Mouse (Mus musculus): Measurements from ENCODE around the gene Slc6a18. TPM values are rescaled to one million over a fixed set of nuclear protein-coding genes. Genes with fewer than 3 reads are reported as not detected.
"Not testable (repeated sequence)": the region's sequence is repeated elsewhere in the genome, so short reads cannot be mapped to it uniquely, and the experiment has no call there.

The Slc6a18 gene
- not detected in 2 replicates for polyA plus RNA-seq (2015; fragmentation: Nextera tagmentation; extraction: Ambion mirVana)

GRCm38 (mm10) chr13:73677853-73678252 is at the start of gene Slc6a18:
Gene Slc6a18 (minus strand): TSS chr13:73678023.
- 83% methylated on average over 3 of the region's 3 CpGs for WGBS
- Histone ChIP-seq H3K4me1 (no peaks in the 10 kb centered on the region), H3K36me3 (no peaks in the 10 kb centered on the region), H3K4me3 (no peak within 1 kb of the TSS), H3K9ac (no peak within 1 kb of the TSS), H3K27ac (no peak within 1 kb of the TSS), H3K27me3 (no peaks in the 10 kb centered on the region), H3K4me2 (replicated peaks) (no peak within 1 kb of the TSS), H3K9me3 (no peaks in the 10 kb centered on the region)
- ATAC-seq (ENCODE audit: low FRiP score, low read depth), result no peak

DNA sequence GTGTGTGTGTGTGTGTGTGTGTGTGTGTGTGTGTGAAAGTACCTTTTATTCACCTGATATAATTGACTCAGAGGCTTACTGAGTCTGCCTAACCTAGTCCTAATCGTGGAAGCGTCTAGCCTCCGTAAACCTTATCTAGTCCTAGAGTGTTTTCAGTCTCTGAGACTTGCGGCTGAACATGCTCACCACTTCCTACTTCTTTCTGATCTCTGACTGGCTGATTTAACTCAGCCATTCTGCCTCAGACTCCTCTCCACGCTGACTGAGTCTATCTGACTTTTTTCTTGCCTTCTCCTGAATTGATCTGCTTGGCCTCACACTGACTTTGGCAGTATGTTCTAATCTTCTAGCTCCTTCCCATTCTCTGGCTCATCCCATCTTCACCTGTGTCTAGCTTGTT is 47.5 kb upstream of the Slc6a18 start:
- Histone ChIP-seq H3K9ac (no peak overlapping the region), H3K27me3 (no peaks in the 10 kb centered on the region), H3K9me3 (no peaks in the 10 kb centered on the region), H3K4me3 (no peak overlapping the region), H3K4me1 (no peaks in the 10 kb centered on the region), H3K27ac (no peak overlapping the region), H3K36me3 (no peaks in the 10 kb centered on the region), H3K4me2 (replicated peaks) (no peak overlapping the region)
- 89% methylated on average over 5 of the region's 5 CpGs for WGBS
- no peak for ATAC-seq (ENCODE audit: low FRiP score, low read depth)

GRCm38 (mm10) chr13:73723081-73723668 is 45.4 kb upstream of the Slc6a18 start:
- peak; percentile 40; the same call in 1 of the 2 replicates for ATAC-seq (ENCODE audit: low FRiP score, low read depth)
- WGBS, result 40% methylated on average over 8 of the region's 8 CpGs
- Histone ChIP-seq H3K27me3 (no peaks in the 10 kb centered on the region), H3K4me2 (replicated peaks) (no peak overlapping the region), H3K9me3 (no peaks in the 10 kb centered on the region), H3K4me1 (no peaks in the 10 kb centered on the region), H3K9ac (no peak overlapping the region), H3K36me3 (no peaks in the 10 kb centered on the region), H3K4me3 (no peak overlapping the region), H3K27ac (no peak overlapping the region)

DNA sequence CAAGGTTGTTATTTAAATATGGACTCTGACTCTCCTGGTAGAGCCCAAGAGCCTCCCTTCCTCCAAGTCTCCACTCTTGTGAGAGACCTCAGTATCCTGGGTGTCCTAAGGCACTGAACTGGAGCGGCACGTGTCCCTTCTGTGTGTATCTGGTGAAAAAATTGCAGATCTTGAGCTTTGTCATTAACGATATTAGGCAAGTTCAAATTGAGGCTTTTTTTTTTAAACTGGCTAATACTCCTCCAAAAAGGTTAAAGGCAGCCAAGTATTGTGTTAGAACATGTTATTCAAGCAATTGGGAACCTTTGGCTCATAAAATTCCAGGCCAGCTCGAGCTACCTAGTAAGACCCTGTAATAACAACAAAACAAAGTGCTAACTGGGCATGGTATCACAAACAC is 42.4 kb upstream of the Slc6a18 start:
- H3K9me3 ChIP-seq, result no peaks in the 10 kb centered on the region
- H3K36me3 ChIP-seq, result no peaks in the 10 kb centered on the region
- H3K9ac ChIP-seq, result no peak overlapping the region
- WGBS, result 78% methylated on average over 4 of the region's 4 CpGs
- no peaks in the 10 kb centered on the region for H3K4me1 ChIP-seq
- H3K4me3 ChIP-seq, result no peak overlapping the region
- no peak for ATAC-seq (ENCODE audit: low FRiP score, low read depth)
- H3K4me2 ChIP-seq (replicated peaks), result no peak overlapping the region
- no peak overlapping the region for H3K27ac ChIP-seq
- no peaks in the 10 kb centered on the region for H3K27me3 ChIP-seq

GRCm38 (mm10) chr13:73718225-73718624 is 40.4 kb upstream of the Slc6a18 start:
- no peak overlapping the region for H3K4me2 ChIP-seq (replicated peaks)
- 1% methylated on average over 2 of the region's 2 CpGs for WGBS
- no peaks in the 10 kb centered on the region for H3K9me3 ChIP-seq
- no peaks in the 10 kb centered on the region for H3K27me3 ChIP-seq
- H3K27ac ChIP-seq, result no peak overlapping the region
- no peak overlapping the region for H3K4me3 ChIP-seq
- ATAC-seq (ENCODE audit: low FRiP score, low read depth), result 0 out of 2 replicates have a peak, but pooled peaks have one; percentile 11
- no peaks in the 10 kb centered on the region for H3K4me1 ChIP-seq
- no peaks in the 10 kb centered on the region for H3K36me3 ChIP-seq
- no peak overlapping the region for H3K9ac ChIP-seq

DNA sequence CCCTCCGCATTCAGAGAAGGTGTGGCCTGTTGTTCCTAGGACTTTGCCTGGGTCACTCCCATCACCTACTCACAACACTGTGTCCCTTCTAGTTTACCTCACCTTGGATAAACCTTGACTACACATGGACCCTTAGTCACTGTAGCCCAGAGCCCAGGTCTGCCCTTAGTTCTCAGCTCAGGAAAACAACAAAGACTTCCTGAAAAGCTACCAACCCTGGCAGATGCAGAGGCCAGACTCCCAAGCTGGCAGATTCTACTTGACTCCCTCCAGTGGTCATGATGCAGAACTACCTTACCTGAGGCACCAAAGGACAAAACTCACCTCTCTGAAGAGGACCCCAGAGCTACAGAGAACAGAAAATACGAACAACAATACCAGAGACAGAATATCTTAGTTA is 36.2 kb upstream of the Slc6a18 start:
- ATAC-seq (ENCODE audit: low FRiP score, low read depth), result no peak
- Histone ChIP-seq H3K9me3 (no peaks in the 10 kb centered on the region), H3K27me3 (no peaks in the 10 kb centered on the region), H3K36me3 (no peaks in the 10 kb centered on the region), H3K4me1 (no peaks in the 10 kb centered on the region), H3K4me2 (replicated peaks) (no peak overlapping the region), H3K27ac (no peak overlapping the region), H3K9ac (no peak overlapping the region), H3K4me3 (no peak overlapping the region)
- 64% methylated on average over 2 of the region's 2 CpGs for WGBS

- no peak for ATAC-seq (ENCODE audit: low FRiP score, low read depth)
- H3K9me3 ChIP-seq, result no peaks in the 10 kb centered on the region
- WGBS, result 74% methylated on average over 4 of the region's 4 CpGs
These were observed 35.4 kb upstream of the Slc6a18 start for GRCm38 (mm10) chr13:73713204-73713603.

GRCm38 (mm10) chr13:73712228-73712627 is 34.4 kb upstream of the Slc6a18 start:
- no peak overlapping the region for H3K27ac ChIP-seq
- H3K9me3 ChIP-seq, result no peaks in the 10 kb centered on the region
- no peak for ATAC-seq (ENCODE audit: low FRiP score, low read depth)
- H3K9ac ChIP-seq, result no peak overlapping the region
- H3K36me3 ChIP-seq, result no peaks in the 10 kb centered on the region
- no peak overlapping the region for H3K4me3 ChIP-seq
- H3K4me2 ChIP-seq (replicated peaks), result no peak overlapping the region
- no peaks in the 10 kb centered on the region for H3K27me3 ChIP-seq
- 78% methylated on average over 3 of the region's 3 CpGs for WGBS
- H3K4me1 ChIP-seq, result no peaks in the 10 kb centered on the region

More at GRCm38 (mm10) chr13:73713204-73713603, 35.4 kb upstream of the Slc6a18 start:
- no peaks in the 10 kb centered on the region for H3K27me3 ChIP-seq
- no peak overlapping the region for H3K27ac ChIP-seq
- no peaks in the 10 kb centered on the region for H3K4me1 ChIP-seq
- H3K9ac ChIP-seq, result no peak overlapping the region
- no peaks in the 10 kb centered on the region for H3K36me3 ChIP-seq
- H3K4me3 ChIP-seq, result no peak overlapping the region
- no peak overlapping the region for H3K4me2 ChIP-seq (replicated peaks)

GRCm38 (mm10) chr13:73711803-73712202 is 34.0 kb upstream of the Slc6a18 start:
- H3K27ac ChIP-seq, result no peak overlapping the region
- H3K4me3 ChIP-seq, result no peak overlapping the region
- H3K36me3 ChIP-seq, result no peaks in the 10 kb centered on the region
- no peaks in the 10 kb centered on the region for H3K9me3 ChIP-seq
- H3K27me3 ChIP-seq, result no peaks in the 10 kb centered on the region
- H3K9ac ChIP-seq, result no peak overlapping the region
- H3K4me1 ChIP-seq, result no peaks in the 10 kb centered on the region
- WGBS, result 84% methylated on average over 5 of the region's 5 CpGs
- no peak for ATAC-seq (ENCODE audit: low FRiP score, low read depth)
- no peak overlapping the region for H3K4me2 ChIP-seq (replicated peaks)

DNA sequence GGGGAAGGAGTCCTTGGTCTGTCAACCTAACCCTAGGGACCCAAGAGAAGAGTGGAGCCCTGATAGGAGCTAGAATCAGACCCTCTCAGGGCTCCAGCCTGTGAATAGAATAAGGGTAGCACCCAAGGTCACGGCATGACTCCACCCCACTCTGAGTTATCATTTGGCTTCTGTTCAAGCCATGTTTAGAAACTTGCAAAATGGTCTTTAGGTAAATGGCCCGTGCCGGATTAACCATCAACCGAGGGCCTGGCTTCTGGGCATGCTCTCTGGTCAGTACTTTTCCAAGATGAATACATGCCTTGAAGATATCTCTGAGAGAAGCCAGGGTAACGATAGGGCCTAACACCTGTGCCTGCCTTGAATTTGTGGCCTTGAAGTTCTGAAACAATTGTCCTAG is 33.4 kb upstream of the Slc6a18 start:
- Histone ChIP-seq H3K27me3 (no peaks in the 10 kb centered on the region), H3K4me3 (no peak overlapping the region), H3K27ac (no peak overlapping the region), H3K9ac (no peak overlapping the region), H3K9me3 (no peaks in the 10 kb centered on the region), H3K4me1 (no peaks in the 10 kb centered on the region), H3K4me2 (replicated peaks) (no peak overlapping the region), H3K36me3 (no peaks in the 10 kb centered on the region)
- 95% methylated on average over 5 of the region's 5 CpGs for WGBS
- ATAC-seq (ENCODE audit: low FRiP score, low read depth), result no peak

DNA sequence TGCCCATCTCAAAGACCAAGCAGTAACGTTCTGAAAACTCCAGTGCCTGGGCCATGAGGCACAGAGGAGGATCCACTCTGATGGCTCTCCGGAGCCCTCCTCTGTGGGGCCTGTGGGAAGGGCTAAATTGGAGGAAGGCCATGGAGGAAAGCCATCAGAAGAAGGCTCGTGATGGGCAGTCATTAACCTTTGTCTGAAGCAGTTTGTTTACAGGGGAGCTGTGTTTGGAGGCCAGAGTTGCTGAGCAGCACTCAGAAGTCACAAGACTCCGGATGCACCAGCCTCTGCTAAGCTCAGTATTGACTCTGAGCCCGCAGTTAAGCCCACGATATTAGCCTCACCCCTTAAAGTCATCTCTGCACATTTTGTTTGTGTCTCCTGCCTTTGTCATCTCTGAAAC is 31.7 kb upstream of the Slc6a18 start:
- Histone ChIP-seq H3K9ac (no peak overlapping the region), H3K9me3 (no peaks in the 10 kb centered on the region), H3K4me1 (no peaks in the 10 kb centered on the region), H3K4me2 (replicated peaks) (no peak overlapping the region), H3K4me3 (no peak overlapping the region), H3K36me3 (no peaks in the 10 kb centered on the region), H3K27me3 (no peaks in the 10 kb centered on the region), H3K27ac (no peak overlapping the region)
- 41% methylated on average over 6 of the region's 6 CpGs for WGBS
- ATAC-seq (ENCODE audit: low FRiP score, low read depth), result no peak

DNA sequence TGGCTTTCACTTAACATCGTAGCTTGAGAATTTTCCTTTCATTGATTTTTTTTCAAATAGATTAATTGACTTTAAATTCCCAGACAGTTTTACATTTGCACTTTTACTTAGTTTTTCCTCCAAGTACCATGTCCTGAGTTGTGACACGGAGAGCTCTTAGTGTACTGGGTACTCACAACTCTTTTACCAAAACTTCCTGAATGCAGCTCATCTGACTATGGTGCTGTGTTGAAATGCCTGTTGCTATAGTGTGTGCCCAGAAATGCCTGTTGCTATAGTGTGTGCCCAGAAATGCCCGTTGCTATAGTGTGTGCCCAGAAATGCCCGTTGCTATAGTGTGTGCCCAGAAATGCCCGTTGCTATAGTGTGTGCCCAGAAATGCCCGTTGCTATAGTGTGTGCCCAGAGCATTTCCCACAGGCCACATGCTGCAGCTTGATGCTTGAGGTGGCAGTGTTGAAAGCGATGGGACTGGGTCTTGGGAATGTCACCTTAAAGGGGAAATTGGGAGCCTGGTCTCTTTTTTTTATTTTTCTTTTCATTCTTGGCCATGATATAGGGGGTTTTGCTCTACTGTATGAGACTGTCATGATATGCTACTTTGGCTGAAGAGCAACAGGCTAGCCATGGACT is 27.0 kb upstream of the Slc6a18 start, which contains the start of gene Slc6a19:
TSS of gene Slc6a19 (minus strand) at position 172 of the 632 bp plus-strand sequence.
- H3K4me2 ChIP-seq (replicated peaks), result no peak within 1 kb of the TSS
- no peaks in the 10 kb centered on the region for H3K9me3 ChIP-seq
- H3K4me1 ChIP-seq, result no peaks in the 10 kb centered on the region
- no peak within 1 kb of the TSS for H3K27ac ChIP-seq
- WGBS, result 87% methylated on average over 7 of the region's 7 CpGs
- no peaks in the 10 kb centered on the region for H3K27me3 ChIP-seq
- no peak for ATAC-seq (ENCODE audit: low FRiP score, low read depth)
- H3K4me3 ChIP-seq, result no peak within 1 kb of the TSS
- H3K9ac ChIP-seq, result no peak within 1 kb of the TSS
- H3K36me3 ChIP-seq, result no peaks in the 10 kb centered on the region

- not testable (repeated sequence) for H3K27ac ChIP-seq; ATAC-seq (ENCODE audit: low FRiP score, low read depth); H3K36me3 ChIP-seq; H3K4me1 ChIP-seq; H3K27me3 ChIP-seq; H3K4me2 ChIP-seq (replicated peaks); H3K4me3 ChIP-seq; H3K9me3 ChIP-seq; H3K9ac ChIP-seq
- WGBS, result 82% methylated on average over 4 of the region's 4 CpGs
These were observed 25.7 kb upstream of the Slc6a18 start for GRCm38 (mm10) chr13:73703486-73703885.

All from limb, embryonic 13.5 days (tissue).